Mouse (Mus musculus): Measurements from ENCODE around the gene Gm21836. TPM values are rescaled to one million over a fixed set of nuclear protein-coding genes. Genes with fewer than 3 reads are reported as not detected.
"Not testable (repeated sequence)": the region's sequence is repeated elsewhere in the genome, so short reads cannot be mapped to it uniquely, and the experiment has no call there.

Gene Gm21836
- not detected for total RNA-seq (2021)

GRCm38 (mm10) chr9:124493693-124494092 lies at the start of gene Gm21836:
Gm21836 (minus strand) TSS chr9:124493793.
- DNase-seq (ENCODE audit: low spot score); intact Hi-C loops (cut with DNase I): not testable (repeated sequence)

- intact Hi-C loops (cut with DNase I); DNase-seq (ENCODE audit: low spot score): not testable (repeated sequence)
Observed at GRCm38 (mm10) chr9:124480361-124480980, 13.1 kb downstream of the Gm21836 start.

GRCm38 (mm10) chr9:124478081-124478480 lies 15.5 kb downstream of the Gm21836 start:
- intact Hi-C loops (cut with DNase I), result no loop called here

GRCm38 (mm10) chr9:124476096-124476902 lies 17.3 kb downstream of the Gm21836 start, which contains the start of gene Ppp2r3d:
Ppp2r3d (minus strand) TSS chr9:124476898.
- intact Hi-C loops (cut with DNase I), result loop anchor here (1.0 kb wide), 1 partner anchor 34 kb away; no protein-coding TSS in a partner anchor
- no peak for DNase-seq (ENCODE audit: low spot score)

More at GRCm38 (mm10) chr9:124478081-124478480, 15.5 kb downstream of the Gm21836 start:
- DNase-seq (ENCODE audit: low spot score), result no peak

- intact Hi-C loops (cut with DNase I), result loop anchor here (1.0 kb wide), 1 partner anchor 33 kb away; no protein-coding TSS in a partner anchor
- DNase-seq (ENCODE audit: low spot score), result no peak
Observed at GRCm38 (mm10) chr9:124475689-124476088, 17.9 kb downstream of the Gm21836 start.

GRCm38 (mm10) chr9:124456572-124456971 lies 37.0 kb downstream of the Gm21836 start:
- intact Hi-C loops (cut with DNase I), result no loop called here
- no peak for DNase-seq (ENCODE audit: low spot score)

Other genes with a start within 250 kb of the Gm21836 start
- 10 to 100 TPM; 10.1 to 11.7 TPM for gene 2010315B03Rik, start 181.1 kb downstream of the Gm21836 start, total RNA-seq (2021)
- 100 to 1,000 TPM in 1 of 2 experiments, 10 to 100 TPM in 1; 92.9 to 112 TPM for gene Ppp2r3d, start 16.9 kb downstream of the Gm21836 start, total RNA-seq (2021)

Measured in heart, postnatal 25 days (tissue).